Mouse (Mus musculus): ENCODE results near the gene Pou2f2. TPM values are rescaled to one million over a fixed set of nuclear protein-coding genes. Genes with fewer than 3 reads are reported as not detected.

Gene Pou2f2
- polyA plus RNA-seq, 1 experiment from 2014 or later = 0.52 TPM

DNA sequence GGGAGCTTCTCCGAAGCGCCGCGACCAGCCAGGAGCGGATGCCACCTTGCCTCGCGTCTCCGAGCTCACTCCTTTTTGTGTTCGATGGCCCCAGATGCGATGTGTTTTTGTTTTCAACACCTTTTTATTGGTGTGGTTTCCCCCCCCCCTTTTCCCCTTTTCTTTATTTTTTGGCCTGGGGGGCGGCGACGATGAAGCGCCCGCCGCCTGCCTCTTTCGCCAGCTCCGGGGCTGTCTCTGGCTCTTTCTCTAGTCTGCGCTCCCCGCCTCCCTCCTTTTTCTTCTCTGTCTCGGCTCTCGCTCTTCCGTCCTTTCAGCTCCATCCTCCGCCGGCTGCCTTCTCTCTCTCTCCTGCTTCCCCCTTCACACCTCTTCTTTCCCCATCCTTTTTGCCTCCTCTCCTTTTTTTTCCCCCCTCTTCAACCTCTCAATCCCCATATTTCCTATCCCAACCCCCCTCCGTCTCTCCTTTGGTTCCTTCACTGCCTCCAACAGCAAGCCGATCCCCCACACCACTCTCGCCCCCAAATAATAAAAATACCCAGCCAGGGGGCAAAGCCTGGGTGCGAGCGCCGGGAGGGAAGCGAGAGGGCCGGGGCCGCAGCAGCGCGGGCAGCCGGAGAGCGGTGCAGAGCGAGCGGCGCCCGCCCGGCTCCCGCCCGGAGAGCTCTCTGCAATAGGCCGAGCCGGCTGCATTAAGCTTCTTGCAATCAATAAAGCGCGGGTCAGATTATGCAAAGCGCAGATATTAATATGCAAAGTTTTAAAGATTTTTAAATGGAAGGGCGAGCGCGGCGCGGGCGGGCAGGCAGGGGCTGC lies 530 bp downstream of the Pou2f2 start:
- H3K4me1 ChIP-seq (replicated peaks; ENCODE audit: control insufficient read depth, insufficient read depth) = no peaks in the 10 kb centered on the region; the same call in 1 of the 2 replicates
- no peak for TF ChIP-seq EP300 (optimal IDR thresholded peaks at IDR 0.05)
- no peak for TF ChIP-seq CTCF (IDR thresholded peaks at IDR 0.05; ENCODE audit: low read depth)
- peak overlapping the region; percentile 8; the same call in 1 of the 2 replicates for H3K9ac ChIP-seq (ENCODE audit: low read length)
- DNase-seq (ENCODE audit: low spot score) (no peak), ATAC-seq (ENCODE audit: low FRiP score, low TSS enrichment) (no peak; the same call in 1 of the 2 replicates)
- 1% methylated on average over 55 of the region's 56 CpGs for WGBS
- peaks cover 26% of the 10 kb centered on the region; the same call in 1 of the 2 replicates for H3K27me3 ChIP-seq (ENCODE audit: control insufficient read depth, insufficient read depth, low read length)
- peak overlapping the region; percentile 43 for H3K4me3 ChIP-seq (ENCODE audit: low read depth, low read length)
- no peaks in the 10 kb centered on the region for H3K9me3 ChIP-seq (ENCODE audit: control insufficient read depth, low read length)
- H3K36me3 ChIP-seq (ENCODE audit: control insufficient read depth, insufficient read depth, low read length) = no peaks in the 10 kb centered on the region
- no peak overlapping the region for H3K27ac ChIP-seq (replicated peaks)
- H3K4me2 ChIP-seq (replicated peaks; ENCODE audit: low read depth) = peak overlapping the region; percentile 78

DNA sequence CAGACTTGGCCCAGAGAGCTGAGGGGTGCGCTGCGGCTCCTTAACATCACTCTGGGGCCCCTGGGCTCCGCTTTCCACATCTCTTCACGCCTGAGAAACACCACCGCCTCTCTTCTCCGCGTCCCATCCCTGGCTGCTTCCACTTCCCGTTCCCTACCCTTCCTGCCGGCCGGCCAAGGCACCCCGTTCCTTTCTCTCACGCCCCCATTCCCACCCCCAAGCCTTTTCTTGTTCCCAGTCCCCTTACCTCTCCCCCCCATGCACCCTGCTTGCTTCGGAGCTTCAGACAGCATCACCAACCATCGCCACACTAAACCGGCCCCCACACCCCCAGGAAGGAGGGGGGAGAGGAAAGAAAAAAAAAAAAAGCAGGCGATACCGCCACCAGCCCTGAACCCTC lies 1.2 kb downstream of the Pou2f2 start:
- 2% methylated on average over 14 of the region's 17 CpGs for WGBS
- no peak overlapping the region for H3K9ac ChIP-seq (ENCODE audit: low read length)
- H3K36me3 ChIP-seq (ENCODE audit: control insufficient read depth, insufficient read depth, low read length) = no peaks in the 10 kb centered on the region
- peak overlapping the region; percentile 43; the same call in 1 of the 2 replicates for H3K4me3 ChIP-seq (ENCODE audit: low read depth, low read length)
- no peaks in the 10 kb centered on the region for H3K9me3 ChIP-seq (ENCODE audit: control insufficient read depth, low read length)
- H3K27ac ChIP-seq (replicated peaks) = no peak overlapping the region
- DNase-seq (ENCODE audit: low spot score) (no peak), ATAC-seq (ENCODE audit: low FRiP score, low TSS enrichment) (no peak)
- TF ChIP-seq CTCF (IDR thresholded peaks at IDR 0.05; ENCODE audit: low read depth) = no peak
- no peak for TF ChIP-seq EP300 (optimal IDR thresholded peaks at IDR 0.05)
- H3K4me1 ChIP-seq (replicated peaks; ENCODE audit: control insufficient read depth, insufficient read depth) = no peaks in the 10 kb centered on the region; the same call in 1 of the 2 replicates
- H3K4me2 ChIP-seq (replicated peaks; ENCODE audit: low read depth) = peak overlapping the region; percentile 78; the same call in 1 of the 2 replicates
- peaks cover 26% of the 10 kb centered on the region; the same call in 1 of the 2 replicates for H3K27me3 ChIP-seq (ENCODE audit: control insufficient read depth, insufficient read depth, low read length)

DNA sequence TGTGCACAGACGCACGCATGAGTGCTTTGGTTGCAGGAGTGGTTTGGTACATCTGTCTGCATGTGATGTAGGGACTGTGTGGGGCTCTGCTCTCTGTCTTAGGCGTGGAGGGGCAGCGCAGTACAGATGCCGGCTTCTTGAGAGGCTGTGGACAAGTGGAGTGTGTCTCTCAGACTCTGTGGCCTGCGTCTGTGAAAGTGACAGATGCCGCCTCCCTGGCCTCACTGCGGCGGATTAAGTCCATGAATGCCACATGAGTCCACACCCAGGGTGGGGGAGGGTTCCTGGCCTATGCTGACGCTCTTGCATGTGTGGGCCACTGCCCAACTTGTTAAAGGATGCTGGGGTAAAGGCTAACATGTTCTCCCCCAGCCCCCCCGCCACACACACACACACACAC lies 5.2 kb downstream of the Pou2f2 start:
- no peak for ATAC-seq (ENCODE audit: low FRiP score, low TSS enrichment)
- 49% methylated on average over 11 of the region's 11 CpGs for WGBS
- Histone ChIP-seq H3K36me3 (ENCODE audit: control insufficient read depth, insufficient read depth, low read length) (no peaks in the 10 kb centered on the region), H3K4me2 (replicated peaks; ENCODE audit: low read depth) (no peak overlapping the region), H3K27ac (replicated peaks) (no peak overlapping the region), H3K9ac (ENCODE audit: low read length) (no peak overlapping the region), H3K9me3 (ENCODE audit: control insufficient read depth, low read length) (no peaks in the 10 kb centered on the region), H3K4me1 (replicated peaks; ENCODE audit: control insufficient read depth, insufficient read depth) (no peaks in the 10 kb centered on the region), H3K4me3 (ENCODE audit: low read depth, low read length) (no peak overlapping the region), H3K27me3 (ENCODE audit: control insufficient read depth, insufficient read depth, low read length) (peaks cover 12% of the 10 kb centered on the region; the same call in 1 of the 2 replicates)
- no peak for DNase-seq (ENCODE audit: low spot score)
- TF ChIP-seq EP300 (optimal IDR thresholded peaks at IDR 0.05) = no peak
- no peak for TF ChIP-seq CTCF (IDR thresholded peaks at IDR 0.05; ENCODE audit: low read depth)

DNA sequence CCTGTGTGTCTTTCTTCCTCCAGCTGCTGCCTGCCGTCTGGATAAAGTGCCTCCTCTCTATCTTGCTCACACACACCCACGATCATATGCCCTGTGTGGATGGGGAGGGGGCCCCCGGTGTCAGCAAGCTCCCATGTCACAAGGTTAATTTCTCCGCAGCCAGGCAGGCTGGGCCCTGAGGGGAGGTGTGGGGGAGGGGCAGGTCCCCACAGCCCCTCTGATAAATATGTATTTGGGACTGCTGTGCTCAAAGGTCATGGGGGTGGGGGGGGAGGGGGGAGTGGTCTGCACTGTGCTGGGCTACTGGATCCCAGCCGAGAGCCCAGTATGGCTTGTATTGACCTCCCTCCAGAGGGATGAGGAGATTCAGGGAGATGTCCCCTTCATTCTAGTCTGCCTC lies 6.9 kb downstream of the Pou2f2 start:
- no peak for ATAC-seq (ENCODE audit: low FRiP score, low TSS enrichment)
- H3K9ac ChIP-seq (ENCODE audit: low read length) = no peak overlapping the region
- H3K4me1 ChIP-seq (replicated peaks; ENCODE audit: control insufficient read depth, insufficient read depth) = no peaks in the 10 kb centered on the region
- WGBS = 28% methylated on average over 5 of the region's 5 CpGs
- TF ChIP-seq CTCF (IDR thresholded peaks at IDR 0.05; ENCODE audit: low read depth) (no peak), EP300 (optimal IDR thresholded peaks at IDR 0.05) (no peak)
- H3K27me3 ChIP-seq (ENCODE audit: control insufficient read depth, insufficient read depth, low read length) = peaks cover 7% of the 10 kb centered on the region; the same call in 1 of the 2 replicates
- H3K27ac ChIP-seq (replicated peaks) = no peak overlapping the region
- H3K4me3 ChIP-seq (ENCODE audit: low read depth, low read length) = no peak overlapping the region
- no peak overlapping the region for H3K4me2 ChIP-seq (replicated peaks; ENCODE audit: low read depth)
- no peaks in the 10 kb centered on the region for H3K9me3 ChIP-seq (ENCODE audit: control insufficient read depth, low read length)
- no peaks in the 10 kb centered on the region for H3K36me3 ChIP-seq (ENCODE audit: control insufficient read depth, insufficient read depth, low read length)
- no peak for DNase-seq (ENCODE audit: low spot score)

DNA sequence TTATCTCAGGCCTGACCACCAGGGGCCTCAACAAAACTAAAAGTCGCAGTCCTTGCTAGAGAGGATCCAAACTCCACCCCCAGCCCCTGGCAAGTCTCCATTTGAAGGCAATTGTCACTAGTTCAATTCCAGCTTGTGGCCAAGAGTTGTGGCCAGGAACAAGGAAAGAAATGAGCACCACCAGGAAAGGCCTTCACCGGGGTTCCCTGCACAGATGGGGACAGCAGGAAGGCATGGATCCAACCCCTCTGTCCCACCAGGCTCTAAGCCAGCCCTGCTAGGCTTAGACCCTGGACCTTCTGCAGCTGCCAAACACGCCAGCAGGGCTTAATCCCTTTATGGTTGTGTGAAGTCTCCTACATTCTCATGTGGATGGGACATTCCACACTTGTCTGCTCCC lies 8.9 kb downstream of the Pou2f2 start:
- 28% methylated on average over 3 of the region's 3 CpGs for WGBS

DNA sequence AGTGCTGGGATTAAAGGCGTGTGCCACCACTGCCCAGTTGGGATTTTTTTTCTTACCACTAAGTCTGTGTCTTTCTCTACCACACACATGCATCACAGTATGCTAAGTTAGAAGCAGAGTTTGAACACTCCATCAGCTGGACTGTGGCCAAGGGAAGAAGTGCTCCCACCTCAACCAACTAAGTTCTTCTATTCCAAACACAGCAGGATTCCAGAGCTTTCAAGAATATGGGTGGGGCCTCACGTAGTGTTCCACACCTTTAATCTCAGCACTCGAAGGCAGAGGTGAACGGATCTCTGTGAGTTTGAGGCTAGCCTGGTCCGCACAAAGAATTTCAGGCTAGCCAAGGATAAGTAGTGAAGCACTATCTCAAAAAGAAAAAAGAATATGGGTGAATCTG lies 13.4 kb downstream of the Pou2f2 start:
- Histone ChIP-seq H3K27me3 (ENCODE audit: control insufficient read depth, insufficient read depth, low read length) (no peaks in the 10 kb centered on the region), H3K36me3 (ENCODE audit: control insufficient read depth, insufficient read depth, low read length) (no peaks in the 10 kb centered on the region), H3K4me2 (replicated peaks; ENCODE audit: low read depth) (no peak overlapping the region), H3K9me3 (ENCODE audit: control insufficient read depth, low read length) (no peaks in the 10 kb centered on the region), H3K4me1 (replicated peaks; ENCODE audit: control insufficient read depth, insufficient read depth) (no peaks in the 10 kb centered on the region), H3K4me3 (ENCODE audit: low read depth, low read length) (no peak overlapping the region), H3K27ac (replicated peaks) (no peak overlapping the region), H3K9ac (ENCODE audit: low read length) (no peak overlapping the region)
- TF ChIP-seq CTCF (IDR thresholded peaks at IDR 0.05; ENCODE audit: low read depth) = no peak
- no peak for TF ChIP-seq EP300 (optimal IDR thresholded peaks at IDR 0.05)
- DNase-seq (ENCODE audit: low spot score) (no peak), ATAC-seq (ENCODE audit: low FRiP score, low TSS enrichment) (no peak)
- 65% methylated on average over 5 of the region's 5 CpGs for WGBS

More for the DNA sequence above, 8.9 kb downstream of the Pou2f2 start:
- no peak overlapping the region for H3K9ac ChIP-seq (ENCODE audit: low read length)
- no peak for TF ChIP-seq CTCF (IDR thresholded peaks at IDR 0.05; ENCODE audit: low read depth)
- no peak for TF ChIP-seq EP300 (optimal IDR thresholded peaks at IDR 0.05)
- no peaks in the 10 kb centered on the region for H3K4me1 ChIP-seq (replicated peaks; ENCODE audit: control insufficient read depth, insufficient read depth)
- H3K4me3 ChIP-seq (ENCODE audit: low read depth, low read length) = no peak overlapping the region
- H3K27me3 ChIP-seq (ENCODE audit: control insufficient read depth, insufficient read depth, low read length) = no peaks in the 10 kb centered on the region
- H3K27ac ChIP-seq (replicated peaks) = no peak overlapping the region
- H3K36me3 ChIP-seq (ENCODE audit: control insufficient read depth, insufficient read depth, low read length) = no peaks in the 10 kb centered on the region
- no peak for ATAC-seq (ENCODE audit: low FRiP score, low TSS enrichment)
- DNase-seq (ENCODE audit: low spot score) = no peak
- no peak overlapping the region for H3K4me2 ChIP-seq (replicated peaks; ENCODE audit: low read depth)
- H3K9me3 ChIP-seq (ENCODE audit: control insufficient read depth, low read length) = no peaks in the 10 kb centered on the region
